Mouse (Mus musculus) testis, adult 2 months (tissue): ENCODE measurements at regions not wholly inside any gene's neighbourhood (a gene's known extent, or its start where the extent isn't known, plus 50 kb on each side); places are given as distances from the start of the nearest gene placed in this dataset.

Source experiments
- CTCF ChIP-seq: fragments of 200-500 bp; IDR thresholded peaks from 2 replicates; pipeline ENCODE4 v1.5.1; 2012; ENCODE audit warnings: low read depth, mild to moderate bottlenecking, inconsistent platforms, low read length, moderate library complexity; ENCODE audit not compliant: control insufficient read depth, insufficient read depth, insufficient replicate concordance
- POLR2A ChIP-seq: fragments of 200-500 bp; IDR thresholded peaks from 2 replicates; pipeline ENCODE4 v1.6.1; 2012; ENCODE audit warnings: low read depth, mild to moderate bottlenecking, inconsistent platforms, low read length, moderate library complexity; ENCODE audit not compliant: control insufficient read depth

- TF ChIP-seq POLR2A = no peak
- TF ChIP-seq CTCF = no peak
Measured at GRCm38 (mm10) chr14:61699638-61700037, 92.4 kb downstream of the Kcnrg start.
